Mouse (Mus musculus): ENCODE results near the gene Smim24. TPM values are rescaled to one million over a fixed set of nuclear protein-coding genes. Genes with fewer than 3 reads are reported as not detected.

The Smim24 gene
- total and polyA plus RNA-seq, 2 experiments: 1.3 to 4.1 TPM

DNA sequence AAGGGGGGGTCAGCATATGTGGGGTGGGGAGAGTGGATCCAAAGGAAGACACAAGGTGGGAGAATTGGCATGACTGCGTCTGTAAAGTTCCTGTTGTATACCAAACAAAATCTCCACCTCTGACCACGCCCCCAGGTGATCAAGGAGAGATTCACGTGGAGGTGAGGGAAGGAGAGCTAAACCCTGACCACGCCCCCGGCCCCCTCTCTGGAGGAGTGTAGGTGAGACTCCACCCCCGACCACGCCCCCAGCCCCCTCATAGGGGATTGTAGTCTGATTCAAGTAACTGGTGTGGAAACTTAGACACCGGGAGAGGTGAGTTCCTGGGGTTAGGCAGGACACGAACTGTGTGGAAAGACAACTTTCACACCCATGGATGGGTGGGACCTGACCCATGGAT is 11.2 kb downstream of the Smim24 start:
- WGBS: 66% methylated on average over 9 of the region's 9 CpGs
- Histone ChIP-seq H3K9ac (ENCODE audit: low read depth, low read length) (no peak overlapping the region), H3K27me3 (ENCODE audit: control insufficient read depth, insufficient read depth, low read length) (no peaks in the 10 kb centered on the region), H3K4me3 (ENCODE audit: insufficient read depth, low read depth, low read length) (no peak overlapping the region), H3K36me3 (ENCODE audit: control insufficient read depth, insufficient read depth, low read length) (peaks cover 30% of the 10 kb centered on the region; the same call in 1 of the 2 replicates), H3K4me1 (ENCODE audit: control insufficient read depth, insufficient read depth, low read length) (peaks cover 13% of the 10 kb centered on the region), H3K27ac (replicated peaks; ENCODE audit: insufficient read depth, low read depth, low read length) (no peak overlapping the region), H3K79me2 (ENCODE audit: control insufficient read depth, insufficient read depth, low read length) (peaks cover 6% of the 10 kb centered on the region; the same call in 1 of the 2 replicates)
- DNase-seq (ENCODE audit: extremely low read depth, low read depth, low spot score): no peak
- TF ChIP-seq CTCF (IDR thresholded peaks at IDR 0.05; ENCODE audit: low read depth, low read length) (no peak), POLR2A (IDR thresholded peaks at IDR 0.05; ENCODE audit: extremely low read depth, insufficient read depth, low read length) (no peak)

- DNase-seq (ENCODE audit: extremely low read depth, low read depth, low spot score): no peak
- 78% methylated on average over 18 of the region's 18 CpGs for WGBS
- TF ChIP-seq CTCF (IDR thresholded peaks at IDR 0.05; ENCODE audit: low read depth, low read length) (no peak), POLR2A (IDR thresholded peaks at IDR 0.05; ENCODE audit: extremely low read depth, insufficient read depth, low read length) (no peak)
- H3K36me3 ChIP-seq (ENCODE audit: control insufficient read depth, insufficient read depth, low read length): peaks cover 25% of the 10 kb centered on the region; the same call in 1 of the 2 replicates
- no peaks in the 10 kb centered on the region for H3K27me3 ChIP-seq (ENCODE audit: control insufficient read depth, insufficient read depth, low read length)
- H3K4me3 ChIP-seq (ENCODE audit: insufficient read depth, low read depth, low read length): no peak overlapping the region
- no peak overlapping the region for H3K9ac ChIP-seq (ENCODE audit: low read depth, low read length)
- H3K27ac ChIP-seq (replicated peaks; ENCODE audit: insufficient read depth, low read depth, low read length): no peak overlapping the region
- peaks cover 6% of the 10 kb centered on the region; the same call in 1 of the 2 replicates for H3K79me2 ChIP-seq (ENCODE audit: control insufficient read depth, insufficient read depth, low read length)
- H3K4me1 ChIP-seq (ENCODE audit: control insufficient read depth, insufficient read depth, low read length): peaks cover 20% of the 10 kb centered on the region
Measured at GRCm38 (mm10) chr10:81404720-81405119, 11.9 kb downstream of the Smim24 start.

- Histone ChIP-seq H3K9ac (ENCODE audit: low read depth, low read length) (no peak overlapping the region), H3K36me3 (ENCODE audit: control insufficient read depth, insufficient read depth, low read length) (peaks cover 21% of the 10 kb centered on the region; the same call in 1 of the 2 replicates), H3K27ac (replicated peaks; ENCODE audit: insufficient read depth, low read depth, low read length) (0 out of 2 replicates have a peak overlapping the region, but pooled peaks have one; percentile 6), H3K79me2 (ENCODE audit: control insufficient read depth, insufficient read depth, low read length) (peaks cover 3% of the 10 kb centered on the region; the same call in 1 of the 2 replicates), H3K27me3 (ENCODE audit: control insufficient read depth, insufficient read depth, low read length) (no peaks in the 10 kb centered on the region), H3K4me3 (ENCODE audit: insufficient read depth, low read depth, low read length) (no peak overlapping the region), H3K4me1 (ENCODE audit: control insufficient read depth, insufficient read depth, low read length) (peaks cover 28% of the 10 kb centered on the region)
- TF ChIP-seq POLR2A (IDR thresholded peaks at IDR 0.05; ENCODE audit: extremely low read depth, insufficient read depth, low read length) (no peak), CTCF (IDR thresholded peaks at IDR 0.05; ENCODE audit: low read depth, low read length) (no peak)
- WGBS: 65% methylated on average over 13 of the region's 13 CpGs
- DNase-seq (ENCODE audit: extremely low read depth, low read depth, low spot score): no peak
Measured at GRCm38 (mm10) chr10:81405588-81406201, 12.8 kb downstream of the Smim24 start.

- Histone ChIP-seq H3K4me1 (ENCODE audit: control insufficient read depth, insufficient read depth, low read length) (peaks cover 38% of the 10 kb centered on the region), H3K27me3 (ENCODE audit: control insufficient read depth, insufficient read depth, low read length) (no peaks in the 10 kb centered on the region), H3K27ac (replicated peaks; ENCODE audit: insufficient read depth, low read depth, low read length) (no peak overlapping the region), H3K4me3 (ENCODE audit: insufficient read depth, low read depth, low read length) (no peak overlapping the region), H3K79me2 (ENCODE audit: control insufficient read depth, insufficient read depth, low read length) (peaks cover 3% of the 10 kb centered on the region; the same call in 1 of the 2 replicates), H3K9ac (ENCODE audit: low read depth, low read length) (no peak overlapping the region), H3K36me3 (ENCODE audit: control insufficient read depth, insufficient read depth, low read length) (peaks cover 19% of the 10 kb centered on the region; the same call in 1 of the 2 replicates)
- no peak for DNase-seq (ENCODE audit: extremely low read depth, low read depth, low spot score)
- 74% methylated on average over 24 of the region's 24 CpGs for WGBS
- TF ChIP-seq POLR2A (IDR thresholded peaks at IDR 0.05; ENCODE audit: extremely low read depth, insufficient read depth, low read length) (no peak), CTCF (IDR thresholded peaks at IDR 0.05; ENCODE audit: low read depth, low read length) (no peak)
Measured at GRCm38 (mm10) chr10:81406504-81407440, 13.9 kb downstream of the Smim24 start.

GRCm38 (mm10) chr10:81407539-81408423 is 14.9 kb downstream of the Smim24 start:
- Histone ChIP-seq H3K4me3 (ENCODE audit: insufficient read depth, low read depth, low read length) (no peak overlapping the region), H3K27me3 (ENCODE audit: control insufficient read depth, insufficient read depth, low read length) (no peaks in the 10 kb centered on the region), H3K36me3 (ENCODE audit: control insufficient read depth, insufficient read depth, low read length) (peaks cover 19% of the 10 kb centered on the region; the same call in 1 of the 2 replicates), H3K27ac (replicated peaks; ENCODE audit: insufficient read depth, low read depth, low read length) (peak overlapping the region; percentile 11), H3K9ac (ENCODE audit: low read depth, low read length) (no peak overlapping the region), H3K4me1 (ENCODE audit: control insufficient read depth, insufficient read depth, low read length) (peaks cover 42% of the 10 kb centered on the region), H3K79me2 (ENCODE audit: control insufficient read depth, insufficient read depth, low read length) (peaks cover 3% of the 10 kb centered on the region; the same call in 1 of the 2 replicates)
- TF ChIP-seq CTCF (IDR thresholded peaks at IDR 0.05; ENCODE audit: low read depth, low read length): no peak
- no peak for TF ChIP-seq POLR2A (IDR thresholded peaks at IDR 0.05; ENCODE audit: extremely low read depth, insufficient read depth, low read length)
- WGBS: 53% methylated on average over 31 of the region's 31 CpGs
- DNase-seq (ENCODE audit: extremely low read depth, low read depth, low spot score): peak; percentile 55
